Mouse (Mus musculus) liver, embryonic 11.5 days (tissue): ENCODE data around the gene Ninj1. TPM values are rescaled to one million over a fixed set of nuclear protein-coding genes. Genes with fewer than 3 reads are reported as not detected.

Experiments used
- ATAC-seq: fragments of 200-750 bp; cut with Nextera tagmentation; replicated peaks from 2 replicates; pipeline ENCODE4 v1.8.0; 2017; ENCODE audit warnings: moderate number of reproducible peaks, mild to moderate bottlenecking, moderate TSS enrichment, moderate library complexity; ENCODE audit not compliant: low FRiP score
- DNase-seq: peaks from one replicate; pipeline ENCODE4 v3.0.0-alpha.2; 2017; ENCODE audit warnings: low spot score
- H3K27ac ChIP-seq: fragments of 300-500 bp; sonication (generic); 2 replicates; pipeline ENCODE4 v1.5.1; 2014; ENCODE audit warnings: mild to moderate bottlenecking, low read depth, low read length, control low read depth
- H3K27me3 ChIP-seq: fragments of 300-500 bp; sonication (generic); replicated peaks from 2 replicates; pipeline ENCODE4 v1.6.1; 2014; ENCODE audit warnings: low read length, mixed read lengths; ENCODE audit not compliant: control insufficient read depth, insufficient read depth
- H3K36me3 ChIP-seq: fragments of 300-500 bp; sonication (generic); 2 replicates; pipeline ENCODE4 v1.6.1; 2014; ENCODE audit warnings: mild to moderate bottlenecking, low read length, moderate library complexity, mixed read lengths; ENCODE audit not compliant: control insufficient read depth, insufficient read depth
- H3K4me1 ChIP-seq: fragments of 300-500 bp; sonication (generic); replicated peaks from 2 replicates; pipeline ENCODE4 v1.6.1; 2014; ENCODE audit warnings: low read length, mixed read lengths; ENCODE audit not compliant: control insufficient read depth, insufficient read depth
- H3K4me2 ChIP-seq: fragments of 300-500 bp; sonication (generic); 2 replicates; pipeline ENCODE4 v1.6.1; 2014; ENCODE audit warnings: mild to moderate bottlenecking, control low read depth, moderate library complexity
- H3K4me3 ChIP-seq: fragments of 300-500 bp; sonication (generic); 2 replicates; pipeline ENCODE4 v1.5.1; 2014; ENCODE audit warnings: low read depth, low read length, control low read depth
- H3K9ac ChIP-seq: fragments of 300-500 bp; sonication (generic); 2 replicates; pipeline ENCODE4 v1.6.1; 2014; ENCODE audit warnings: low read depth, low read length, control low read depth
- H3K9me3 ChIP-seq: fragments of 300-500 bp; sonication (generic); 2 replicates; pipeline ENCODE4 v1.6.1; 2016; ENCODE audit warnings: low read length, inconsistent platforms, mixed read lengths; ENCODE audit not compliant: control insufficient read depth
- WGBS: fragments of 180-500 bp; shearing (Covaris S2); extraction: QIAGEN DNeasy Blood & Tissue Kit; methylation state at CpG from one replicate; pipeline ENCODE4 v1.1.7; 2014; 5-methylcytosine and 5-hydroxymethylcytosine counted together
- polyA plus RNA-seq: library from polyadenylated mRNA; unstranded; fragments of >200 nt; fragmentation: Nextera tagmentation; extraction: Ambion mirVana; gene quantifications from 2 replicates; pipeline ENCODE4 v1.2.1, GENCODE M21; 2014

Gene Ninj1
- polyA plus RNA-seq, 1 experiment from 2014 or later: 59.8 TPM

DNA sequence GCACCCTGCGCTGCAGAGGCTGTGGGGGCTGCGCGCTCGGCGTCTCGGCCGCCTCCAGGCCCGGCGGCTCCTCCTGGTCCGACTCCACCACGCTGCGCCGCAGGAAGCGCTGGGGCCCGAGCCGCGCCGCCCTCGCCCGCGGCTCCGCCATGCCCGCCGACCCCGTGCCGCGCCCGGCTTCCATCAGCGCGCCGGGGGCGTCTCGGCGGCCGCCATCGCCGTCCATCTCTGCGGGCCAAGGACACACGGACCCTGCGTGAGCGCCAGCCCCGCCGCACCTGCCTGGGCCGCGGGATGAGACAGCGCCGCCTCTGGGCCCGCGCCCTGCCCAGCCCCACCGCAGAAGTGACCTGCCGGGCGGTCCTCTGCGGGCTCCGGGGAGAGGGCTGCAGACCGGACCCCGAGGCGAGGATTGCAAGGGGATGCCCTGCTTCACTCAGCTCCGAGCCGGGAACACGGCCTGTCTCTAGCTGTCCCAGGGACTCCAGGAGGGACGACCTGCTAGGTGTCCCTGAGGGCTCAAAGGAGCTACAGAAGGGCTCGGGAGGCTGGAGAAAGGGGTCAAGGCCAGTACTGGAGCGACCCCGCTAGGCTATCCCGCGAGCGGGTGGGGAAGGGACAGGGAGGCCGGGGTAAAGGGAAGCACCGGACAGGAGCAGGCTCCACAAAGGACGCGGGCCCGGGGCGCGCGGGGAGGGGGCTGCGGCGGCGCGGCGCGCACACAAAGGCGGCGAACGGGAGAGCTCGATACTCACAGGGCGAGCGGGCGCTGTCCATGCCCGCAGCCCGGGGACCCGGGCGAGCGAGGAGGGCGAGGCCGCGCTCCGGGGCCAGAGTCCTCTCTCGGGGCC, 40.1 kb upstream of the Ninj1 start:
- Histone ChIP-seq H3K9me3 (no peaks in the 10 kb centered on the region), H3K4me3 (peak overlapping the region; percentile 61), H3K27ac (no peak overlapping the region), H3K9ac (no peak overlapping the region), H3K36me3 (no peaks in the 10 kb centered on the region), H3K4me1 (peaks cover 3% of the 10 kb centered on the region; the same call in 1 of the 2 replicates), H3K27me3 (peaks cover 72% of the 10 kb centered on the region), H3K4me2 (peak overlapping the region; percentile 84)
- DNase-seq: peak; percentile 64
- under 1% methylated on average over 83 of the region's 98 CpGs for WGBS
- peak; percentile 53; the same call in 1 of the 2 replicates for ATAC-seq

DNA sequence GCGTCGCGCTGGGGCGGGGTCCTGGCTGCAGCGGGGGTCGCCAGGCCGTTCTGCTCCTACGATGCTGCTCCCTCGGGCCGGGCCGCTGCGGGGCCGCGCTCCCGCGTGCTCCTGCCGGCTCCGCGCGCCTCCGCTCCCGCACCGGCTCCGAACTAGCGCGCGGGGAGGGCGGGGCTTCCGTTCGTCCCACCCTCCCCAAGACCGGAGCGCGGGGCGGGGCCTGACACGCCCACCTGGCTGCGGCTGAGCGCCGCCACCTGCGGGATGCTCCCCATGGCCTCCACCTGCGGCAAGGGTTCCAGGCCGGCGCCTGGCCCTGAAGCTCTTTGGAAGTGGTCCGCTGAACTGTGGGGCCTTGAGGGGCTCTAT, 39.4 kb upstream of the Ninj1 start, which contains the start of gene Wnk2:
TSS of gene Wnk2 (minus strand) at position 157 of the 369 bp plus-strand sequence.
- Histone ChIP-seq H3K27ac (no peak within 1 kb of the TSS), H3K4me1 (peaks cover 3% of the 10 kb centered on the region; the same call in 1 of the 2 replicates), H3K27me3 (peaks cover 72% of the 10 kb centered on the region), H3K4me3 (peak within 1 kb of the TSS; percentile 61), H3K36me3 (no peaks in the 10 kb centered on the region), H3K4me2 (peak within 1 kb of the TSS; percentile 84), H3K9ac (no peak within 1 kb of the TSS), H3K9me3 (no peaks in the 10 kb centered on the region)
- ATAC-seq (peak; percentile 48; the same call in 1 of the 2 replicates), DNase-seq (no peak)
- WGBS: under 1% methylated on average over 40 of the region's 43 CpGs

DNA sequence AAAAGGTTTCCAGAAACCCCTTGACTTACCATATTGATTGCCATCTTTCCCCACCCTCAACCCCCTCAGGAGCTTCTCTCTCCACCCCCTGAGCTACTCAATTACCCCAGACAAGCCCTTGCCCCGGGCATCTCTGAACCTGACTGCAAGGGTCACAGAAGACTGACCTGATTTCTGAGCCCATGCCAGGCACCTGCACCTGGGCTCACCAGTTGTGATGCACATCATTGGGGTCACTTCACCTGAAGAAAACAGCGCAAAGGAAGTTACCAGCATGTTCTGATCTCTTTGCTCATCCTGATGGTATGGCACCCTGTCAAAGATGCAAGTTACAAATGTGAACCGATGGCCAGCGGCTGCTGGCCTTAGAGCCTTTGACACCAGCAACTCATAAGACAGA, 38.6 kb upstream of the Ninj1 start:
- Histone ChIP-seq H3K9ac (no peak overlapping the region), H3K4me3 (no peak overlapping the region), H3K27me3 (peaks cover 69% of the 10 kb centered on the region), H3K4me1 (peaks cover 3% of the 10 kb centered on the region; the same call in 1 of the 2 replicates), H3K27ac (no peak overlapping the region), H3K9me3 (no peaks in the 10 kb centered on the region), H3K36me3 (no peaks in the 10 kb centered on the region), H3K4me2 (no peak overlapping the region)
- ATAC-seq (no peak), DNase-seq (no peak)
- WGBS: 73% methylated on average over 4 of the region's 4 CpGs

DNA sequence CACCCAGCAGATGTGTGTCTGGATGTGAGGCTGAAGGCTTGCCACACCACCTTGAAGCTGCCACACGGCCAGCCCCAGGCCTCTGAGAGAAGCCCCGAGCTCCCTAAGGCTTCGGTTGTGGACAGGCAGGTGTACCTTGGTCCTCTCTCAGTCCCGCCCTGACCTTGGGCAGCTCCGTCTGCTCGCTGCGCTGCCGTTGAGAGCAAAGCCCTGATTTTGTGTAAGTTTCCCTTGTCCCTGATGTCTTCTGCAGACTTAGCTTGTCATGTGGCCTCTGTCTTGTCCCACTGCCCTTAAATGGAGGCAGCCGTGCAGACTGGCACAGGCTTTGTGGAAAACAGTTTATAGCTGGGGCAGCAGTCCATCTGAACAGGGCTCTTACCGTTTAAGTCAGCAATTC, 33.3 kb upstream of the Ninj1 start:
- Histone ChIP-seq H3K27me3 (peaks cover 16% of the 10 kb centered on the region), H3K4me3 (no peak overlapping the region), H3K9me3 (no peaks in the 10 kb centered on the region), H3K9ac (no peak overlapping the region), H3K27ac (no peak overlapping the region), H3K36me3 (no peaks in the 10 kb centered on the region), H3K4me1 (no peaks in the 10 kb centered on the region), H3K4me2 (no peak overlapping the region)
- 76% methylated on average over 10 of the region's 10 CpGs for WGBS
- no peak for DNase-seq
- no peak for ATAC-seq

GRCm38 (mm10) chr13:49154621-49155020, 32.7 kb upstream of the Ninj1 start:
- H3K27ac ChIP-seq: no peak overlapping the region
- no peak overlapping the region for H3K4me3 ChIP-seq
- H3K9me3 ChIP-seq: no peaks in the 10 kb centered on the region
- H3K36me3 ChIP-seq: no peaks in the 10 kb centered on the region
- DNase-seq: no peak
- H3K9ac ChIP-seq: no peak overlapping the region
- ATAC-seq: no peak
- WGBS: 63% methylated on average over 7 of the region's 7 CpGs
- no peak overlapping the region for H3K4me2 ChIP-seq
- no peaks in the 10 kb centered on the region for H3K4me1 ChIP-seq
- H3K27me3 ChIP-seq: peaks cover 10% of the 10 kb centered on the region; the same call in 1 of the 2 replicates

GRCm38 (mm10) chr13:49156645-49157044, 30.6 kb upstream of the Ninj1 start:
- Histone ChIP-seq H3K4me3 (no peak overlapping the region), H3K9me3 (no peaks in the 10 kb centered on the region), H3K4me1 (no peaks in the 10 kb centered on the region), H3K9ac (no peak overlapping the region), H3K36me3 (no peaks in the 10 kb centered on the region), H3K27me3 (no peaks in the 10 kb centered on the region), H3K27ac (no peak overlapping the region), H3K4me2 (no peak overlapping the region)
- 68% methylated on average over 4 of the region's 4 CpGs for WGBS
- ATAC-seq (no peak), DNase-seq (no peak)

GRCm38 (mm10) chr13:49158040-49158713, 29.1 kb upstream of the Ninj1 start:
- Histone ChIP-seq H3K4me2 (no peak overlapping the region), H3K4me1 (no peaks in the 10 kb centered on the region), H3K36me3 (no peaks in the 10 kb centered on the region), H3K9me3 (no peaks in the 10 kb centered on the region), H3K27me3 (peaks cover 3% of the 10 kb centered on the region; the same call in 1 of the 2 replicates), H3K27ac (no peak overlapping the region), H3K9ac (no peak overlapping the region), H3K4me3 (no peak overlapping the region)
- ATAC-seq (no peak), DNase-seq (no peak)
- WGBS: 72% methylated on average over 10 of the region's 10 CpGs

GRCm38 (mm10) chr13:49161236-49161635, 26.0 kb upstream of the Ninj1 start:
- DNase-seq (no peak), ATAC-seq (no peak)
- no peak overlapping the region for H3K4me3 ChIP-seq
- no peak overlapping the region for H3K9ac ChIP-seq
- WGBS: 56% methylated on average over 2 of the region's 2 CpGs
- H3K4me2 ChIP-seq: no peak overlapping the region
- no peaks in the 10 kb centered on the region for H3K36me3 ChIP-seq
- H3K4me1 ChIP-seq: no peaks in the 10 kb centered on the region
- no peaks in the 10 kb centered on the region for H3K9me3 ChIP-seq
- peaks cover 6% of the 10 kb centered on the region; the same call in 1 of the 2 replicates for H3K27me3 ChIP-seq
- H3K27ac ChIP-seq: no peak overlapping the region
